Mouse (Mus musculus) lung, postnatal 0 days (tissue): ENCODE results near the gene Dlgap5.

Source experiments
- CTCF ChIP-seq: IDR thresholded peaks from 2 replicates; pipeline ENCODE4 v1.5.1; 2016; ENCODE audit warnings: antibody characterized with exemption, mild to moderate bottlenecking
- EP300 ChIP-seq: IDR thresholded peaks from 2 replicates; pipeline ENCODE4 v1.6.1; 2016; ENCODE audit warnings: antibody characterized with exemption, mild to moderate bottlenecking, control low read depth

DNA sequence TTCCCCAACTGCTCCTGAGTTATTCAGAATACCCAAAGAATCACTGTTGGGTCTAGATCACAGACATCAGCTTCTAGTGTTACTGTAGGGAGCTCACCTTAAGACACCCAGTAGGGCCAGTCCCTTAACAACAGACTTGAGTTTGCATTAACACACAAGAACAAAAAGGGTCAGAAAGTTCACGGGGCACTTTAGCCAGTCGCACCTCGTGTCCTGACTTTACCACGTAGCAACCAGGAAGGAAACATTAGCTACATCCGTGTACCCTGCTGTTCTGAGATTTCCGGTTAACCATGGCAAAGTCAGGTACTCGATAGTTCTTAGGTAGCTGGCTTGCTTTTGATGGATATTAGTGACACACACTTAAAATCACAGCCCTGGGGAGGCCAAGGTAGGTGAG is 34.3 kb downstream of the Dlgap5 start:
- TF ChIP-seq CTCF (no peak), EP300 (no peak)
